Mouse (Mus musculus) cerebellum, adult 2 months (tissue): ENCODE measurements at regions not wholly inside any gene's neighbourhood (a gene's known extent, or its start where the extent isn't known, plus 50 kb on each side); places are given as distances from the start of the nearest gene placed in this dataset.

ENCODE experiments used
- CTCF ChIP-seq: fragments of 200-500 bp; IDR thresholded peaks from 2 replicates; pipeline ENCODE4 v1.5.1; 2011; ENCODE audit warnings: low read depth, mild to moderate bottlenecking, control low read depth, low read length, moderate library complexity, borderline replicate concordance; ENCODE audit not compliant: insufficient read depth
- POLR2A ChIP-seq: fragments of 200-500 bp; IDR thresholded peaks from 2 replicates; pipeline ENCODE4 v1.6.1; 2011; ENCODE audit warnings: low read length, control low read depth, borderline replicate concordance; ENCODE audit not compliant: insufficient read depth

DNA sequence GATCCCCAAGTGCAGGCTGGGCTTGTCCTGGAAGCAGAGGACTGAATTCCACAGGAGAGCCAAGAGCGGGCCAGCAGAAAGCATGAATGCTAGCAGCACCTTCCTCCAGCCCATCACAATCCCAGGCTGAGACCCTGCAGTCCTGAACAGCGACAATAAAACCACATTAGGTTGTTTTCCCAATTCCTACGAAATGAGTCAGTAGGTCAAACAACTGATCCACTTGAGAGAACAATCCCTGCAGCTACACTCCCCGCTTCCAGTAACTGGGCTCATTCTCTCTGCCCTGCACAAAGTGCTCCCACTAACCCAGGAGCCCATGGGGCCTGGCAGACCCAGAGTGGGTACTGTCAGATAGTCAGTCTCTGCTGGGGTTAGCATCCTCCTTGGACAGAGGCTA lies 128.6 kb upstream of the Klf14 start:
- no peak for TF ChIP-seq CTCF
- no peak for TF ChIP-seq POLR2A
